35 mouse cellular contexts compared by ENCODE assay signal in the genomic region with DNA sequence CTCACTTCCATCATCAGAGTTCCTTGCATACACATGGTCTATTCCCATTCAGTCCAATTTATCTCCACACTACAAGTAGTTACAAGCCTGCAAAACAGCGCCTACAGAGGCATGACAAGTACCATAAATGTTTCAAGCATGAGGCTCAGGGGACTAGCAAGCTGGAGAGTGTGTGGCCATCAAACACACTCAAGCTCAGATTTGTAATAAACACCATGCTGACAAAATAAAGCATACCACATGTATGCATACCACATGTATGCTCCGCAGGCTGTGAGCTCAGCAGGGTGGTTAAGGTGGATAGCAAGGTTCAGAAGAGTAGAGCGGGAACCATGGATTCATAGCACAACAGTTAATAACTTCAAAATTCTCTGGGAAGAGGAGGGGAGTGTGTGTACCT.
"Had no signal": no experiment of that assay in that cellular context is flagged by ENCODE, and none has a peak within 500 bp of the region (broad histone marks: within the 10 kb centered on the region; RNA-seq: fewer than 3 reads in every experiment).

No protein-coding gene starts in this region.

- H3K4me3 ChIP-seq: heart, embryonic 10.5 days; heart, embryonic 12.5 days; heart, embryonic 13.5 days; heart, embryonic 15.5 days; hindbrain, embryonic 10.5 days; hindbrain, embryonic 12.5 days; hindbrain, embryonic 13.5 days; hindbrain, embryonic 15.5 days; intestine, embryonic 15.5 days; kidney, embryonic 15.5 days; layer of hippocampus, adult 2 months had no signal

- H3K4me1 ChIP-seq: heart, embryonic 15.5 days; hindbrain, embryonic 10.5 days; hindbrain, embryonic 12.5 days; hindbrain, embryonic 13.5 days; hindbrain, embryonic 15.5 days; intestine, embryonic 15.5 days had no signal

- H3K9ac ChIP-seq: heart, embryonic 12.5 days; heart, embryonic 13.5 days; heart, embryonic 15.5 days; hindbrain, embryonic 12.5 days; hindbrain, embryonic 13.5 days; hindbrain, embryonic 14.5 days; hindbrain, embryonic 15.5 days; intestine, embryonic 15.5 days; kidney, embryonic 15.5 days had no signal

- H3K36me3 ChIP-seq: heart, embryonic 10.5 days; heart, embryonic 12.5 days; heart, embryonic 13.5 days; heart, embryonic 15.5 days; hindbrain, embryonic 10.5 days; hindbrain, embryonic 12.5 days; hindbrain, embryonic 13.5 days; hindbrain, embryonic 15.5 days; intestine, embryonic 15.5 days; kidney, embryonic 15.5 days had no signal

- H3K4me2 ChIP-seq: heart, embryonic 11.5 days; heart, embryonic 12.5 days; heart, embryonic 13.5 days; heart, embryonic 15.5 days; hindbrain, embryonic 12.5 days; hindbrain, embryonic 13.5 days; hindbrain, embryonic 14.5 days; hindbrain, embryonic 15.5 days; intestine, embryonic 15.5 days; kidney, embryonic 15.5 days had no signal

- H3K27me3 ChIP-seq: heart, embryonic 12.5 days; heart, embryonic 15.5 days; hindbrain, embryonic 12.5 days; hindbrain, embryonic 13.5 days; hindbrain, embryonic 15.5 days; intestine, embryonic 15.5 days; kidney, embryonic 15.5 days had no signal

- H3K9me3 ChIP-seq: heart, embryonic 10.5 days; heart, embryonic 12.5 days; heart, embryonic 13.5 days; heart, embryonic 15.5 days; hindbrain, embryonic 10.5 days; hindbrain, embryonic 12.5 days; hindbrain, embryonic 13.5 days; hindbrain, embryonic 15.5 days; intestine, embryonic 15.5 days; kidney, embryonic 15.5 days had no signal

- ATAC-seq: hindbrain, embryonic 16.5 days; hindbrain, postnatal 0 days; inflammation-experienced regulatory T-cells, adult 6 months; intestine, embryonic 15.5 days; intestine, embryonic 16.5 days; intestine, postnatal 0 days had no signal

- H3K27ac ChIP-seq: heart, embryonic 10.5 days; heart, embryonic 13.5 days; heart, embryonic 15.5 days; hindbrain, embryonic 10.5 days; hindbrain, embryonic 12.5 days; hindbrain, embryonic 13.5 days; hindbrain, embryonic 14.5 days; hindbrain, embryonic 15.5 days; hindbrain, postnatal 0 days; intestine, embryonic 15.5 days; kidney, embryonic 15.5 days; kidney, postnatal 0 days; layer of hippocampus, adult 2 months had no signal

- DNase-seq: heart, postnatal 10 days; heart, postnatal 14 days; heart, postnatal 36 days; heart, postnatal 4 days; kidney, adult 11 months; kidney, adult 18-20 months; kidney, adult 2 months; kidney, adult 8-10 months; kidney, adult 9 months; kidney, postnatal 10 days; kidney, postnatal 14 days; kidney, postnatal 25 days; kidney, postnatal 36 days; kidney, postnatal 4 days; layer of hippocampus, adult 9-11 months; layer of hippocampus, postnatal 36 days had no signal
